Mouse (Mus musculus) ES-E14 (cell line): Measurements from ENCODE around the gene Kcnk18. TPM values are rescaled to one million over a fixed set of nuclear protein-coding genes. Genes with fewer than 3 reads are reported as not detected.

Experiments used
- DNase-seq: peaks from one replicate; pipeline ENCODE4 v3.0.0-alpha.2; 2013; ENCODE audit warnings: low read depth, low spot score
- H3K27ac ChIP-seq: 2 replicates; pipeline ENCODE4 v1.5.1; 2012; ENCODE audit warnings: low read depth, mild to moderate bottlenecking, low read length, moderate library complexity, mixed read lengths; ENCODE audit not compliant: poor library complexity, insufficient read depth, severe bottlenecking
- H3K36me3 ChIP-seq: 2 replicates; pipeline ENCODE4 v1.6.1; 2012; ENCODE audit warnings: mild to moderate bottlenecking, low read length, moderate library complexity, mixed read lengths; ENCODE audit not compliant: control insufficient read depth, poor library complexity, insufficient read depth, severe bottlenecking
- H3K4me1 ChIP-seq, 2 experiments: fragments of 150-350 bp in 1 of 2; sonication (generic) in 1 of 2; 2 replicates each; pipeline ENCODE4 v1.6.1; 2012; ENCODE audit warnings: low read length in 2 of 2, mild to moderate bottlenecking in 1 of 2, mixed read lengths in 1 of 2; ENCODE audit not compliant: control insufficient read depth in 2 of 2, insufficient read depth in 2 of 2, poor library complexity in 1 of 2
- H3K4me3 ChIP-seq, 2 experiments: fragments of 150-350 bp in 1 of 2; sonication (generic) in 1 of 2; 2 replicates each; pipeline ENCODE4 v1.5.1; 2012; ENCODE audit warnings: low read length in 2 of 2, low read depth in 1 of 2, mild to moderate bottlenecking in 1 of 2, mixed read lengths in 1 of 2; ENCODE audit not compliant: insufficient read depth in 1 of 2, poor library complexity in 1 of 2, severe bottlenecking in 1 of 2
- H3K9ac ChIP-seq: 2 replicates; pipeline ENCODE4 v1.6.1; 2012; ENCODE audit warnings: low read depth, mild to moderate bottlenecking, low read length, mixed read lengths; ENCODE audit not compliant: poor library complexity, insufficient read depth, severe bottlenecking
- H3K9me3 ChIP-seq: fragments of 150-350 bp; sonication (generic); 2 replicates; pipeline ENCODE4 v1.6.1; 2012; ENCODE audit warnings: low read depth, mild to moderate bottlenecking, low read length; ENCODE audit not compliant: control insufficient read depth, insufficient read depth
- CHD2 ChIP-seq: IDR thresholded peaks from 2 replicates; pipeline ENCODE4 v1.6.1; 2014; ENCODE audit warnings: mild to moderate bottlenecking, low read depth, low read length, inconsistent platforms
- HCFC1 ChIP-seq: IDR thresholded peaks from 2 replicates; pipeline ENCODE4 v1.6.1; 2012; ENCODE audit warnings: low read length, inconsistent platforms, borderline replicate concordance; ENCODE audit not compliant: insufficient read depth
- MAFK ChIP-seq: IDR thresholded peaks from 2 replicates; pipeline ENCODE4 v1.6.1; 2014; ENCODE audit warnings: mild to moderate bottlenecking, low read depth, low read length, inconsistent platforms; ENCODE audit not compliant: insufficient read depth
- ZC3H11A ChIP-seq: IDR thresholded peaks from 2 replicates; pipeline ENCODE4 v1.6.1; 2012; ENCODE audit warnings: low read depth, mild to moderate bottlenecking, inconsistent platforms, low read length, borderline replicate concordance
- ZNF384 ChIP-seq: IDR thresholded peaks from 2 replicates; pipeline ENCODE4 v1.6.1; 2012; ENCODE audit warnings: low read depth, low read length, inconsistent platforms
- in situ Hi-C, 2 experiments: fragments of 600-800 bp; cut with MboI; formaldehyde crosslinking; loops; one replicate each; pipeline ENCODE4 v1.15.1; 2025; ENCODE audit warnings: low sequenced_read_pairs in 2 of 2, inconsistent platforms in 1 of 2; ENCODE audit not compliant: unreplicated experiment in 2 of 2
- total RNA-seq: library from RNA; depleted of rRNA; stranded (reverse); fragments of 300-350 nt; gene quantifications from 2 replicates; pipeline ENCODE4 v1.2.3, GENCODE M21; 2012

Kcnk18 gene
- total RNA-seq, 1 experiment = 0.18 TPM

DNA sequence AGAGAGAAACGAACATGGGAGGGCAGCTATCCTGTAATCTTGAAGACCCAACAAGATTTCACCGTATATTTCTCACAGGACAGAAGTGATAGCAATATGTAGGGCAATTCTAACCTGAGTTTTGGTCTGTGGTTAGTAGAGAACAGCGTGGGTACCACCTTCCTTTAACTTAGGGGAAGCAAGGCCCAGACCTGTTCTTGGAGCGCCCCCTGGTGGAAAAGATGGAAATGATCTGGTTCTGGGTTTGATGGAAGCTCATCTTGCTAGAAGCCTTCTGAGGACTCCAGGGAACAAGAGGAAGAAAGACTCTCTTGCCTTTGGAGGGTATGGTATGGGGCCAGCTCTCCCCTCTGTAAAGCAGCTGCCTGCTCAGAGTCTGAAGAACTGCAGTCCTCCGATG is 10.5 kb upstream of the Kcnk18 start:
- H3K9ac ChIP-seq = no peak overlapping the region
- no peak overlapping the region for H3K4me3 ChIP-seq
- H3K4me1 ChIP-seq = no peaks in the 10 kb centered on the region
- peak; percentile 74 for DNase-seq
- H3K9me3 ChIP-seq = no peaks in the 10 kb centered on the region
- no peak overlapping the region for H3K27ac ChIP-seq
- no peak for TF ChIP-seq MAFK
- peak; percentile 60; the same call in 1 of the 2 replicates for TF ChIP-seq ZC3H11A
- H3K36me3 ChIP-seq = no peaks in the 10 kb centered on the region
- in situ Hi-C loops = loop anchor here (10.0 to 25.0 kb wide), 2 partner anchors 294 to 296 kb away; no protein-coding TSS in a partner anchor

DNA sequence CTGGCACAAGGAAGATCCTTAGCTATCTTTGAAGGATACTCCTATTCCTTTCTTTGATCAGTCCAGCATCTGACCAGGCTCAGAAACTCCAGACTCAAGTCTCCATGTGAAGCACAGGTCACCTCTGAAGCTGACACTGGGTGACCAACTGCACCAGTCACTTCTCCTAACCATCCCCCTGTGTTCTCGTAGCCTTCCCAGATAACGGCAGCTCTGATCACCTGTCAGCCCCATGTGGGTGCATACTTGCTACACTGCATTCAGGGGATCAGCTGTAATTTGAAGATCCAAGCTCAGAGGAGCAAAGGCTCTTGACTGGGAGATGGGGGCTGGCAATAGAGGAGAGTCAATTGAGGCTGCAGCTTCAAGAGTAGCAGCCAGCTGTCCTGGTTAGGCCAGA is 10.0 kb upstream of the Kcnk18 start:
- TF ChIP-seq MAFK = no peak
- TF ChIP-seq CHD2 = no peak
- no peak for TF ChIP-seq ZC3H11A
- TF ChIP-seq ZNF384 = no peak
- no peak for TF ChIP-seq HCFC1
- in situ Hi-C loops = loop anchor here (10.0 to 25.0 kb wide), 2 partner anchors 294 to 297 kb away; no protein-coding TSS in a partner anchor
- Histone ChIP-seq H3K36me3 (no peaks in the 10 kb centered on the region), H3K4me3 (no peak overlapping the region), H3K27ac (no peak overlapping the region), H3K4me1 (no peaks in the 10 kb centered on the region), H3K9ac (no peak overlapping the region), H3K9me3 (no peaks in the 10 kb centered on the region)
- no peak for DNase-seq

DNA sequence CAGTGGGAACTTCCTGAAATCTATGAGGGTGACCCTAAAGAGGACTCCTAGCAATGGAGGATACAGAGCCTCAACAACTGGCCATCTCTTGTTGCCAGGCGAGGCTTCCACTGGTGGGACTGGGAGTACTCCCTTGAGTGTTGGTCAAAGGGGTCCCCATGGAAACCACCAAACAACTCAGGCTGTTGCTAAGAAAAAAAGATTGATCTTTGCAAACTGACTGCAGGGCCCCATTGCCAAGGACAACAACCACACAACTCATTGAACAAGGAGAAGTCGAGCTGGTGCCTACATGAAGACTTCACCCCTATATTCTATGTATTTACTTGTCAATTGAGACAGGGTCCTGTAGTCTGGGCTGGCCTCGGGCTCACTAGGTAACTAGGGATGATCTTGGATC is 2.1 kb upstream of the Kcnk18 start:
- in situ Hi-C loops = loop anchor here in 1 of 2 experiments (25.0 kb wide), 1 partner anchor 305 kb away; no protein-coding TSS in a partner anchor
- Histone ChIP-seq H3K36me3 (no peaks in the 10 kb centered on the region), H3K4me3 (no peak overlapping the region), H3K27ac (no peak overlapping the region), H3K9ac (no peak overlapping the region), H3K4me1 (peaks cover 0 to 1% of the 10 kb centered on the region in 2 experiments; a peak in 1 of 4 replicates), H3K9me3 (no peaks in the 10 kb centered on the region)
- TF ChIP-seq ZNF384 = no peak
- no peak for TF ChIP-seq ZC3H11A
- TF ChIP-seq MAFK = no peak
- DNase-seq = no peak

DNA sequence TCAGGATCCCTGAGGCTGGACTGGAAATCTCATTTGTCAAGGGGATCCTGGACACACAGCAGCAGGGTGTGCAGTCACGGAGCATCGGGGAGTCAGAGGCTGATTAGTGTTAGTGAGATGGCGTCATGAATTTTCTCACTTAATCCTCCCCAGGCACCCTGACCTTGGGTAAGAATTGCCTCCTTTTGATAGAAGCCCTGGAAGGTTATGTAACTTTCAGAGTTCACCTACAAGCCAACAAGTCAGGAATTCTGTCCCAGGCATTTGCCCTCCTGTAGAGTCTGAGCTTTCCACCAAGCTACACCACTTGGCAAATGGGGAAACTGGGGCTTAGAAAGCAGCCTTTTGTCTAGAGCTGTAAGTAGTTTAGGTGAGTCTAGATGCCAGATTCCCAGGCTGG is 2.1 kb downstream of the Kcnk18 start:
- no peak overlapping the region for H3K4me3 ChIP-seq
- in situ Hi-C loops = loop anchor here in 1 of 2 experiments (25.0 kb wide), 1 partner anchor 309 kb away; no protein-coding TSS in a partner anchor

DNA sequence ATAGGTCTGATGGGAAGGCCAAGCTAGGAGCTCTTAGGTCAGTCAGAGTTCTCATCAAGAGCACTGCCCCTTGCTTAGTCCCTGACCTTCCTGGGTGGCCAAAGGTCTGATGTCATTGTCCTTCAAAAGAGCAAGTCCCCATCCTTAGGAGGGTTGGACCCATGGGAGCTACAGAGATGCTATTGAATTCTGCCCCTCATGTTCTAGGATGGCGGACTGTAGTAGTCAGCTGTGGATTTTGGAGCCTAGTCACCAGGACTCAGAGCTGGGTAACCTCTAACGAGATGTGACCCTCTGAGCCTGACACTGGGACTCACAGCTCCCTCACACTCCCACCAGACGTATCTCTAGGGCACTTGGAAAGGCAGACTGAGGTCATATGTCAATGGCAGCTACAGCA is 9.4 kb downstream of the Kcnk18 start:
- H3K9me3 ChIP-seq = no peaks in the 10 kb centered on the region
- no peak overlapping the region for H3K27ac ChIP-seq
- in situ Hi-C loops = no loop called here
- no peak overlapping the region for H3K4me3 ChIP-seq
- no peak overlapping the region for H3K9ac ChIP-seq
- no peaks in the 10 kb centered on the region for H3K4me1 ChIP-seq
- DNase-seq = no peak
- TF ChIP-seq MAFK (no peak), ZNF384 (no peak), HCFC1 (no peak), ZC3H11A (no peak), CHD2 (no peak)
- H3K36me3 ChIP-seq = no peaks in the 10 kb centered on the region

More for the DNA sequence above, 2.1 kb downstream of the Kcnk18 start:
- H3K4me1 ChIP-seq = peaks cover 0 to 1% of the 10 kb centered on the region in 2 experiments; a peak in 1 of 4 replicates
- H3K9me3 ChIP-seq = no peaks in the 10 kb centered on the region
- no peak overlapping the region for H3K9ac ChIP-seq
- H3K36me3 ChIP-seq = no peaks in the 10 kb centered on the region
- no peak for DNase-seq
- no peak overlapping the region for H3K27ac ChIP-seq
- TF ChIP-seq MAFK (no peak), CHD2 (no peak), ZNF384 (no peak), ZC3H11A (no peak), HCFC1 (no peak)
